Mouse (Mus musculus) spleen, adult 2 months (tissue): ENCODE measurements around the gene Cgrrf1. TPM values are rescaled to one million over a fixed set of nuclear protein-coding genes. Genes with fewer than 3 reads are reported as not detected.
A peak's percentile ranks its signal among the peaks of the same experiment; 100 is the strongest.

Experiments used
- DNase-seq, 2 experiments: peaks; one replicate each; pipeline versions ENCODE4 v3.0.0 to v3.0.0-alpha.2; 2012 to 2021; ENCODE audit warnings: low spot score in 2 of 2, low read depth in 1 of 2
- H3K27ac ChIP-seq: fragments of 200-500 bp; 2 replicates; pipeline ENCODE4 v1.5.1; 2012; ENCODE audit warnings: low read length, inconsistent platforms; ENCODE audit not compliant: insufficient read depth
- H3K27me3 ChIP-seq: fragments of 200-500 bp; 2 replicates; pipeline ENCODE4 v1.6.1; 2012; ENCODE audit warnings: mild to moderate bottlenecking, moderate library complexity, low read length, inconsistent platforms; ENCODE audit not compliant: control insufficient read depth, insufficient read depth
- H3K36me3 ChIP-seq: fragments of 200-500 bp; 2 replicates; pipeline ENCODE4 v1.6.1; 2012; ENCODE audit warnings: mild to moderate bottlenecking, low read length, inconsistent platforms; ENCODE audit not compliant: control insufficient read depth, insufficient read depth
- H3K4me1 ChIP-seq: fragments of 200-500 bp; 2 replicates; pipeline ENCODE4 v1.6.1; 2011; ENCODE audit warnings: inconsistent platforms; ENCODE audit not compliant: control insufficient read depth, insufficient read depth, insufficient read length
- H3K4me3 ChIP-seq: fragments of 200-500 bp; 2 replicates; pipeline ENCODE4 v1.5.1; 2011; ENCODE audit warnings: mild to moderate bottlenecking, inconsistent platforms; ENCODE audit not compliant: insufficient read depth, insufficient read length; ENCODE audit errors: extremely low read depth
- CTCF ChIP-seq: fragments of 200-500 bp; IDR thresholded peaks from 2 replicates; pipeline ENCODE4 v1.5.1; 2011; ENCODE audit warnings: mild to moderate bottlenecking, inconsistent platforms; ENCODE audit not compliant: insufficient read depth, insufficient read length, insufficient replicate concordance; ENCODE audit errors: extremely low read depth
- POLR2A ChIP-seq: fragments of 200-500 bp; IDR thresholded peaks from 2 replicates; pipeline ENCODE4 v1.6.1; 2011; ENCODE audit warnings: low read depth, low read length, inconsistent platforms
- WGBS: fragments of 180-500 bp; shearing (Covaris S2); methylation state at CpG from one replicate; pipeline ENCODE4 v1.1.7; 2018; 5-methylcytosine and 5-hydroxymethylcytosine counted together
- polyA plus RNA-seq: library from polyadenylated mRNA; depleted of rRNA; stranded (reverse); fragments of >200 nt; gene quantifications from 2 replicates; pipeline ENCODE4 v1.2.3, GENCODE M21; 2012

The Cgrrf1 gene
- polyA plus RNA-seq, 1 experiment = 7.3 TPM

DNA sequence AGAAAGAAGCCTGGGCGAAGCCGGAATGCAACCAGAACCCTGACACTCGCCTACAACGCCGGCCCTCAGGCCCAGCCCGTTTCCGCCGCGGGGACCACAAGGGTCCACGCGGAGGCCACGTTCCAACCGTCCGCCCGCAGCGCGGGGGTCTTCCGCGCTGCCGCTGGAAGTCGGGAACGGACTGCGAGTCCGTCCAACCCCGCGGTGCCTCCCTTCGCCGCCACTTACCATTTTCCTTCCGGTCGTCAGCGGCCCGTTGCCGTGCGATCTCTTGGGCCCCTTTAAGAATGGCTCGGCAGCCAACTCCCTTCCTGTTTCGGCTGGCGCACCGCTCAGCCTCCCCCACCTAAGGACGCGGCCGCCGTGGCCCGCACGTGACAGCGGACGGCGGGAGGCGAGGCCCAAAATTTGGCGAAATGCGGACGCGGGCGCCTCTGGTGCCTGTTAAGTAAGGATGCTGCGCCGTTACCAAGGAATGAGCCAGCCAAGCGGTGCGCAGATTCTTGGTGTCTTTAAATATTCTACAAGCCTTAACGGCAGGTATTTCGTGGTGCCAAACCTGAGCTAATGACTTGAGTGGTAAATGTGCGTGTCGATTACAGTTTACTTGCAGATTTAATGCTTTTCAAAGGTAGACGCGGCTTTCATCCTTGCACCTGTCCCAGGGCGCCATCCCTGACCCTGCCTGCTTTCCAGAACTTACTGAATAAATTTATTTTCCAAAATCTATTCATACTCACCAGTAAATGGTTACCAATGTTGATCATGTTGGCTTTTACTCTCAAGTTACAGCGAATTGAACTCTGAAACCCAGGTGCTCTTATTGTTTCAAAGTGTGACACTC, 9.8 kb upstream of the Cgrrf1 start, which contains the start of gene Gmfb:
Gene Gmfb (minus strand): TSS at position 370 of the 844 bp plus-strand sequence.
- Histone ChIP-seq H3K4me1 (peaks cover 6% of the 10 kb centered on the region; the same call in 1 of the 2 replicates), H3K36me3 (peaks cover under 1% of the 10 kb centered on the region; the same call in 1 of the 2 replicates), H3K4me3 (peak within 1 kb of the TSS; percentile 82), H3K27ac (peak within 1 kb of the TSS; percentile 98), H3K27me3 (no peaks in the 10 kb centered on the region)
- WGBS = 1% methylated on average over 65 of the region's 65 CpGs
- DNase-seq = peak; percentile 86 to 96
- TF ChIP-seq POLR2A = peak; percentile 82
- no peak for TF ChIP-seq CTCF

DNA sequence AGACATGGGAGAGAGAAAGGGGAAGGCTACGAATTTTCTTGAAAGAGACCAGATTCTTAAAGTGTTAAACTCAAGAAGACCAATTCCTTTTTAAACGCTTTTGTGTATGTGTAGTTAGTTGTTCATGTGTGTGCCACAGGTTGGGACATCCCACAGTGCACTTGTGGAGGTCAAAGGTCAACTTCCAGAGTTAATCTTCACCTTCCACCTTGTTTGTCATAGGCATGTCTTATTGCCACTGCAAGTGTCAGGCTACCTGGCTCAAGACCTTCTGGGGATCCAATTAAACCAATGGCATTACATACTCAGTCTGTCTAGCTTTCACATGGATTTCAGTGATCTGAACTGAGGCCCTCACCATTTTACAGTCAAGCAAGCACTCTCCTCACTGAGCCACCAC, 7.9 kb upstream of the Cgrrf1 start:
- no peak overlapping the region for H3K27ac ChIP-seq
- H3K27me3 ChIP-seq = no peaks in the 10 kb centered on the region
- peaks cover 3% of the 10 kb centered on the region; the same call in 1 of the 2 replicates for H3K4me1 ChIP-seq
- H3K4me3 ChIP-seq = no peak overlapping the region
- WGBS = 95% methylated on average over 2 of the region's 2 CpGs
- H3K36me3 ChIP-seq = no peaks in the 10 kb centered on the region
- TF ChIP-seq CTCF (no peak), POLR2A (no peak)
- DNase-seq = no peak

DNA sequence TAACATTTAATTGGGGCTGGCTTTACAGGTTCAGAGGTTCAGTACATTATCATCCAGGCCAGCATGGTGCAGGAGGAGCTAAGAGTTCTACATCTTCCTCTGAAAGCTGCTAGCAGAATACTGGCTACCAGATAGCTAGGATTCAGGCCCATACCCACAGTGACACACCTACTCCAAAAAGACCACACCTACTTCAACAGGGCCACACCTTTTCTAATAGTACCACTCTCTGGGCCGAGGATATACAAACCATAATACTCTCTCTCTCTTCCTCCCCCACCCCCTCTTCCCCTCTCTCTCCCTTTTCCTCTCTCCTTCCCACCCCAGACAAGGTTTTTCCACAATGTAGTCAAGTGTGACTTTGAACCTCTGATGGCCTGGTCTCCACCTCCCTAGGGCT, 4.5 kb upstream of the Cgrrf1 start:
- peaks cover 2% of the 10 kb centered on the region for H3K27me3 ChIP-seq
- 58% methylated on average over 1 of the region's 1 CpGs for WGBS

DNA sequence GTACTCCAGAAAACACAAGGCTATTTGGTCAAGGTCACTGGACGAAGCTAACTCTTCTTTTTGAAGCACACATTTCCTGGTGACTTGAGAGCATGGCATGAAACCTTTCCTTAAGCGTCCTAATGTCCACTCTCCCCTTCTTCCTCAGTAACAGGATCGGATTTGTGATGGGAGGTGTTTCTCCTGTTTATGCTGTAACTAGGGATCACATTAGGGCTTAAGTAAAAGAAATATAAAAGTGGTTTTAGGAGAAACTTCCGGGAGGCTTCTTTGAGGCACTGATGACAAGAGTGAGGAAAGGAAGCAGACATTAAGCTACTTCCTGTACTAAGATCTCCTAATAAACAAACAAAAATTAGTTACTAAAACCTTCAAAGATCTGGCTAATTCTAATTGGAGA, 630 bp upstream of the Cgrrf1 start:
- 3% methylated on average over 4 of the region's 4 CpGs for WGBS

More for the DNA sequence above, 4.5 kb upstream of the Cgrrf1 start:
- H3K27ac ChIP-seq = no peak overlapping the region
- no peaks in the 10 kb centered on the region for H3K36me3 ChIP-seq
- no peak for TF ChIP-seq POLR2A
- no peak for TF ChIP-seq CTCF
- no peak for DNase-seq
- H3K4me3 ChIP-seq = no peak overlapping the region
- no peaks in the 10 kb centered on the region; the same call in 1 of the 2 replicates for H3K4me1 ChIP-seq

DNA sequence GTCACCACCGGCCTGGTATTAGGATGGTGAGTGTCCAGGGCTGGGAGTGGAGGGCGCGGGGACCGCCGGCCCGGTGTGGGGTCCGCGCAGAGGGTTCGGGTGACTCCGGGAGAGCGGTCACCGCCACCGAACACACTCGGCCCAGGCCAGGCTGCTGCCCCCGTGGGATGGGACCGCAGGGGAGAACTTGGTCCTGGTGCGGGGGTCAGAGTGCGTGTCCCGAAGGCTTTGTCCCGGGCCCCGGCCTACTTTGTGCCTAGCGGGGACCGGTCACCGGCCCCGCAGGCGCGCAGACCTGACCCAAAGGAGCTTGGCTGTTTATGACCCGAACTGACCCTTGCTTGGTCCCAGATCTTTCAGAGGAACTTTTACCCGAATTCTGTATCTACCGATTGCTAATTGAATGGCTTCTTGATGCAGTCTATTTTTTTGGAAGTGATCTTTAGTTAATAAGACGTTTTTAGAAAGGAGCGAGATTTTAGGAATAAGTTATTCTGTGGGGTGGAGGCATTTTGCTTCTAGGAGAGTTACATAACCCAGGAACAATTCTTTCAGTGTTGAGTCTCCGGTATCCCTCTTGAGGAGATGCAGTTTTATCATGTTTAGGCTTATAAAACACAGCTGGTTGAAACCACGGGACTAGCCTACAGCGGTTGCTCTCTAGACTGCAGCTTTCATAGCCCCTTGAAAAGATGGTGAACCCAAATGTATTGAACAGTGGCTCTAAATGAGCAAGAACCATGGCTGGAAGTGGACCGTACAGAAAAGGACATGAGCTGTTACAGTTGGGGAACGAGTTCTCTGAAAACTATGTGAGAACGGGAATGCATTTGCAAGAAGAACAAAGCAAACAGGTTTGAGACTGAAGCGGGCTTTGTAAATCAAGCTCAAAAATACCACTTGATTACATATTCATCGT, 688 bp downstream of the Cgrrf1 start:
- Histone ChIP-seq H3K27ac (peak overlapping the region; percentile 55; the same call in 1 of the 2 replicates), H3K36me3 (no peaks in the 10 kb centered on the region), H3K4me1 (no peaks in the 10 kb centered on the region; the same call in 1 of the 2 replicates), H3K4me3 (peak overlapping the region; percentile 80), H3K27me3 (peaks cover 2% of the 10 kb centered on the region)
- no peak for TF ChIP-seq CTCF
- WGBS = 12% methylated on average over 40 of the region's 40 CpGs
- DNase-seq = no peak

More for the DNA sequence above, 630 bp upstream of the Cgrrf1 start:
- DNase-seq = peak in 1 of 2 experiments; percentile 5
- Histone ChIP-seq H3K4me3 (peak overlapping the region; percentile 80), H3K36me3 (no peaks in the 10 kb centered on the region), H3K4me1 (no peaks in the 10 kb centered on the region; the same call in 1 of the 2 replicates), H3K27ac (peak overlapping the region; percentile 11; the same call in 1 of the 2 replicates), H3K27me3 (peaks cover 2% of the 10 kb centered on the region)
- TF ChIP-seq POLR2A (no peak), CTCF (no peak)

DNA sequence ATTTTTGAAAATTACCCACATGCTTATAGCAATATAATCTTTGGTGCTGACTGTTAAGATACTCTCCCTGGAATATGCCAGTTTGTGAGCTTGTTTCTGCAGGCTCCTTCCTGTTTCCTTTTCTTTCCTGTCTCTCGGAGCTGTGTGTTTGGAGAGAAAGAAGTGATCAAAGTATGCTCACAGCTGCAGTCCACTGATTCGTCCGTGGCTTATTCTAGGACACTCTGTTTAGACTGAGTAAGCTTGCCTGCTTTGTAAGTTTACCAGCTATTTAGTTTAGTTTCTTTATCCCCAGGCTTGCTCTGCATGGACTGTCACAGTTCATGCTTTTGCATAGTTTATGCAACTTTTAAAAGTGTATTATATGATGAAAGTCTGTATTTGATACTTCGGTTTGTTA, 7.4 kb downstream of the Cgrrf1 start:
- Histone ChIP-seq H3K27ac (no peak overlapping the region), H3K36me3 (peaks cover 15% of the 10 kb centered on the region; the same call in 1 of the 2 replicates), H3K4me1 (no peaks in the 10 kb centered on the region), H3K27me3 (no peaks in the 10 kb centered on the region), H3K4me3 (no peak overlapping the region)
- WGBS = 86% methylated on average over 4 of the region's 4 CpGs
- DNase-seq = no peak
- TF ChIP-seq CTCF = no peak
- no peak for TF ChIP-seq POLR2A
